ENCODE assay signal across 9 mouse cellular contexts in genomic region chr5:129594116-129595114, GRCm38 (mm10). TPM values are rescaled to one million over a fixed set of nuclear protein-coding genes. Genes with fewer than 3 reads are reported as not detected.
DNase-seq lines count a peak whose midpoint lies in the region; ATAC-seq and TF ChIP-seq lines count a peak whose summit lies in the region.
"Had no signal": no experiment of that assay in that cellular context is flagged by ENCODE, and none has a peak within 500 bp of the region (broad histone marks: within the 10 kb centered on the region; RNA-seq: fewer than 3 reads in every experiment).

No protein-coding gene starts in this region.

- no peak overlapping the region for H3K4me3 ChIP-seq in cerebellum, adult 2 months (replicated peaks; ENCODE audit: insufficient read depth, low read depth, low read length)
- no peak overlapping the region for H3K4me3 ChIP-seq in intestine, embryonic 15.5 days (replicated peaks)
- no peak overlapping the region for H3K4me3 ChIP-seq in midbrain, embryonic 11.5 days (ENCODE audit: low read depth, low read length)
- H3K4me3 ChIP-seq: liver, embryonic 15.5 days had no signal

- no peak overlapping the region for H3K27ac ChIP-seq in cerebellum, adult 2 months (ENCODE audit: insufficient read depth, low read length)
- H3K27ac ChIP-seq in intestine, embryonic 15.5 days: no peak overlapping the region
- no peak overlapping the region for H3K27ac ChIP-seq in midbrain, embryonic 11.5 days (ENCODE audit: low read depth, low read length)
- H3K27ac ChIP-seq: liver, embryonic 15.5 days had no signal

- no peak for TF ChIP-seq POLR2A in cerebellum, adult 2 months (IDR thresholded peaks at IDR 0.05; ENCODE audit: borderline replicate concordance, insufficient read depth, low read length)

- peaks cover 17% of the 10 kb centered on the region; the same call in 1 of the 2 replicates for H3K4me1 ChIP-seq in cerebellum, adult 2 months (ENCODE audit: control insufficient read depth, insufficient read depth, low read length)
- 0 out of 2 replicates have a peak, but pooled peaks cover 8% of the 10 kb centered on the region for H3K4me1 ChIP-seq in intestine, embryonic 15.5 days (replicated peaks)
- peaks cover 10% of the 10 kb centered on the region for H3K4me1 ChIP-seq in midbrain, embryonic 11.5 days (ENCODE audit: control insufficient read depth, insufficient read depth, low read length)
- H3K4me1 ChIP-seq: liver, embryonic 15.5 days had no signal

- peak; percentile 99 for TF ChIP-seq CTCF in cerebellum, adult 2 months (IDR thresholded peaks at IDR 0.05; ENCODE audit: borderline replicate concordance, insufficient read depth, low read depth, low read length)

- ATAC-seq in frontal cortex, adult (ENCODE audit: low TSS enrichment): peak; percentile 72
- peak; percentile 74 for ATAC-seq in intestine, embryonic 15.5 days
- ATAC-seq in midbrain, embryonic 11.5 days (ENCODE audit: low FRiP score): peak; percentile 28; the same call in 1 of the 2 replicates

- peak; percentile 91 for DNase-seq in NIH3T3 (ENCODE audit: low read depth)
- peak; percentile 85 to 92 for DNase-seq in cerebellum, adult 2 months
- DNase-seq in left cerebral cortex, postnatal 10 days (ENCODE audit: extremely low spot score in 1 of 2, low spot score in 2 of 2): peak; percentile 83 to 88
- DNase-seq in midbrain, embryonic 11.5 days (ENCODE audit: low spot score, missing footprints): peak; percentile 99
- DNase-seq in skeletal muscle tissue, adult 2 months (ENCODE audit: low read depth, low spot score): peak; percentile 55
- DNase-seq in yolk sac, embryonic 10.5 days (ENCODE audit: low spot score): peak; percentile 45

- H3K27me3 ChIP-seq in cerebellum, adult 2 months (ENCODE audit: control insufficient read depth, insufficient read depth, low read length): no peaks in the 10 kb centered on the region
- H3K27me3 ChIP-seq in intestine, embryonic 15.5 days (replicated peaks): no peaks in the 10 kb centered on the region
- H3K27me3 ChIP-seq in midbrain, embryonic 11.5 days (ENCODE audit: control insufficient read depth, insufficient read depth, low read length): no peaks in the 10 kb centered on the region

- H3K36me3 ChIP-seq in intestine, embryonic 15.5 days: no peaks in the 10 kb centered on the region
- no peaks in the 10 kb centered on the region for H3K36me3 ChIP-seq in midbrain, embryonic 11.5 days (ENCODE audit: control insufficient read depth, insufficient read depth, low read length)
- H3K36me3 ChIP-seq: liver, embryonic 15.5 days had no signal

- intact Hi-C loops in left cerebral cortex, postnatal 10 days (cut with DNase I): loop anchor here (1.0 kb wide), 1 partner anchor 416 kb away; no protein-coding TSS in a partner anchor

- H3K4me2 ChIP-seq in intestine, embryonic 15.5 days (replicated peaks): 0 out of 2 replicates have a peak overlapping the region, but pooled peaks have one; percentile 16
- no peak overlapping the region for H3K4me2 ChIP-seq in midbrain, embryonic 11.5 days
- H3K4me2 ChIP-seq: liver, embryonic 15.5 days had no signal

- no peaks in the 10 kb centered on the region for H3K9me3 ChIP-seq in intestine, embryonic 15.5 days
- no peaks in the 10 kb centered on the region; the same call in 1 of the 2 replicates for H3K9me3 ChIP-seq in midbrain, embryonic 11.5 days (ENCODE audit: control insufficient read depth, low read length)
- H3K9me3 ChIP-seq: liver, embryonic 15.5 days had no signal

- 52% methylated on average over 19 of the region's 19 CpGs for WGBS in cerebellum, adult 2 months
- 34% methylated on average over 19 of the region's 19 CpGs for WGBS in intestine, embryonic 15.5 days
- 45% methylated on average over 19 of the region's 19 CpGs for WGBS in midbrain, embryonic 11.5 days

- H3K9ac ChIP-seq in intestine, embryonic 15.5 days: no peak overlapping the region
- no peak overlapping the region for H3K9ac ChIP-seq in midbrain, embryonic 11.5 days (ENCODE audit: low read length)
- H3K9ac ChIP-seq: liver, embryonic 15.5 days had no signal

RNA-seq across cellular contexts. Expression of gene Mmp17, which starts 10.4 kb away (rescaled TPM):
- 22.8 and 25.2 TPM in 2 replicates for polyA plus RNA-seq in cerebellum, adult 2 months (2012; rRNA removed)
- 4.0 and 4.6 TPM in 2 replicates for polyA plus RNA-seq in intestine, embryonic 15.5 days (2015; fragmentation: Nextera tagmentation; extraction: Ambion mirVana)
- total RNA-seq in left cerebral cortex, postnatal 10 days (2021): 10 to 100 TPM; 62.2 to 62.9 TPM
- polyA plus RNA-seq in midbrain, embryonic 11.5 days (2014; fragmentation: Nextera tagmentation; extraction: Ambion mirVana): 3.6 and 4.6 TPM in 2 replicates

Comparison
In these comparisons a context has a peak if more than half of its experiments do, and no peak if none do; other contexts are left out.
1. DNase-seq: peak in every context shown above with its lines; median percentile 99 in midbrain, embryonic 11.5 days; 91 in NIH3T3; 88 in cerebellum, adult 2 months; 86 in left cerebral cortex, postnatal 10 days; 55 in skeletal muscle tissue, adult 2 months; 45 in yolk sac, embryonic 10.5 days.